Mouse (Mus musculus): ENCODE measurements around the gene Fa2h.

The Fa2h gene

GRCm38 (mm10) chr8:111299821-111300568 is 93.6 kb downstream of the Fa2h start, which contains the start of gene Rfwd3:
Gene Rfwd3, minus strand, starts transcription at chr8:111300222.
- DNase-seq (ENCODE audit: low read depth) = peak; percentile 98

- peak; percentile 62 for DNase-seq (ENCODE audit: low read depth)
These were observed 94.2 kb downstream of the Fa2h start for GRCm38 (mm10) chr8:111299363-111299820.

- no peak for DNase-seq (ENCODE audit: low read depth)
These were observed 95.6 kb downstream of the Fa2h start for GRCm38 (mm10) chr8:111298011-111298410.
